Mouse (Mus musculus) NIH3T3 (cell line): ENCODE measurements around the gene Pcbp1.

Experiments used
- DNase-seq: peaks from one replicate; pipeline ENCODE4 v3.0.0-alpha.2; 2012; ENCODE audit warnings: low read depth

The Pcbp1 gene

DNA sequence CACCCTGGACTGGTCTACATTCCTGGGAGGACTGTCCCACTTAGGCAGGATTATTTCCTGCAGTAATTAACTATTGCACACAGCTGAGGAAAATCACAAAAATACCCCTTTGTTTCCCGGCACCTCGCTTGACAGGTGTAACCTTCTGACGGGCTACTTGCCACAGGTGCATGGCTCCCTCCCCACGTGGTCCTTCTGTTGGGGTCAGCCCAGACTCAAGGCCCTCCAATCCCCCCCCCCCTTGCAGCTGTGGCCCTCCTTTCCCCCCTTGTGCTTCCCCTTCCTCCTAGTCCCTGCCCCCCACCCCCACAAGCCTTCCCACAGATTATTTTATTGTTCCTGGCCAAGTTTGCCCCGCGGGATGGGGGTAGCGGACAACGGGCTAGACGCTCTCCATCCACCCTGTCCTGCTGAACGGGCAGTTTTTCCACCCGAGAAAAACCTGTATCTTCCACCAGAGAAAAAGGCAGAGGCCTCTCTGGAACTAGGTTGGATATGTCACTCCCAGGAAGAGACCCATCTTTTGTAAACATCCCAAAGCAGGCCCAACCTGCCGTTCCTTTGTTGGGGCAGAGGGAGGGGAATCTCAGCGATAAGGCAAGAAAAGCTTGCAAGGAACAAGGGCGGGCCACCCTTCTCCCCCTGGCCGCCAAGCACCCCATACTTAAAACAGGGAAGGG lies 2.2 kb downstream of the Pcbp1 start:
- peak; percentile 57 for DNase-seq

- peak; percentile 48 for DNase-seq
Observed at GRCm38 (mm10) chr6:86523242-86523754, 2.8 kb downstream of the Pcbp1 start.

- no peak for DNase-seq
Observed at GRCm38 (mm10) chr6:86522001-86522911, 3.9 kb downstream of the Pcbp1 start.

DNA sequence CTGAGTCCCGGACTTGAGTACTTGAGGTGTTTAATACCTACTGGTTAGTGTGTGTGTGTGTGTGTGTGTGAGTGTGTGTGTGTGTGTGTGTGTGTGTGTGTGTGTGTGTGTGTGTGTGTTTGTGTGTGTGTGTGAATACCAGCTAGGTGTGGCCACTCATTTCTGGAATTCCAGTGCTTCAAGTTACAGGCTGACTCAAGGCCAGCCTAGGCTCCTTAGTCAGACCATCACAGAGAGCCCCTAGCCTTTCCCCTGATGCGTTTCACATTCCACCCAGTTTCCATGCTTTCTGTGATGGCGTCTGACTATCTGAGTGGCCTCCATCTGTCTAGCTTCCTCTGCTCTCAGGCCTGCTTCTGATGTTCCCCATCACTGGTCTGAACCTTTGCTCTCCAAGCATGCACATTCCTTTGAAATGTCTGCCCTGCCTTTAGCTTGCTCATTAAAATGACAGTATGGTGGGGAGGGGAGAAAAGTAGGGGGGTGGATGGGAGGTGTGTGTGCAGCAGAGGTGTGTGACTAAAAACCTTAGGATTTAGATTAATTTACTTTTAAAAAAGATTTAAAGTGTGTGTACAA lies 6.3 kb downstream of the Pcbp1 start:
- DNase-seq = peak; percentile 51

- DNase-seq = no peak
Observed at GRCm38 (mm10) chr6:86516021-86516420, 10.1 kb downstream of the Pcbp1 start.

- DNase-seq = peak; percentile 82
Observed at GRCm38 (mm10) chr6:86513296-86513695, 12.8 kb downstream of the Pcbp1 start.

DNA sequence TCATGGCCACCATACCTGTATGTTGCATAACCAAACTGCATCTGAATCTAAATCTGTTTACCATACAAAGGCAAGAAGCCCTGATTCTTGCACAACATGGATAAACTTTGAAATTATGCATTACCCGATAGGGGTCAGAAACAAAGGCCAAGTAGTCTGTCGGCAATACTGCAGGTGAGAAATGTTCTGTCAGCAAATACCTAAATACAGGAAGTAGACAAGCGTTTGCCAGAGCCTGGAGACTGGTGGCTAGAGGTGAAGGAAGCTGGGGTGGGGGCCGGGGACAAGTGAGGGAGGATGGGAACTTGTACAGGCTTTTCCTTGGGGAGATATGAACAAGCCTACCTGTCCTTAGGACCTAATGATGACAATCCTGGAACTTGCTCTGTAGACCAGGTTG lies 15.1 kb downstream of the Pcbp1 start:
- no peak for DNase-seq

- no peak for DNase-seq
Observed at GRCm38 (mm10) chr6:86509866-86510200, 16.3 kb downstream of the Pcbp1 start.

DNA sequence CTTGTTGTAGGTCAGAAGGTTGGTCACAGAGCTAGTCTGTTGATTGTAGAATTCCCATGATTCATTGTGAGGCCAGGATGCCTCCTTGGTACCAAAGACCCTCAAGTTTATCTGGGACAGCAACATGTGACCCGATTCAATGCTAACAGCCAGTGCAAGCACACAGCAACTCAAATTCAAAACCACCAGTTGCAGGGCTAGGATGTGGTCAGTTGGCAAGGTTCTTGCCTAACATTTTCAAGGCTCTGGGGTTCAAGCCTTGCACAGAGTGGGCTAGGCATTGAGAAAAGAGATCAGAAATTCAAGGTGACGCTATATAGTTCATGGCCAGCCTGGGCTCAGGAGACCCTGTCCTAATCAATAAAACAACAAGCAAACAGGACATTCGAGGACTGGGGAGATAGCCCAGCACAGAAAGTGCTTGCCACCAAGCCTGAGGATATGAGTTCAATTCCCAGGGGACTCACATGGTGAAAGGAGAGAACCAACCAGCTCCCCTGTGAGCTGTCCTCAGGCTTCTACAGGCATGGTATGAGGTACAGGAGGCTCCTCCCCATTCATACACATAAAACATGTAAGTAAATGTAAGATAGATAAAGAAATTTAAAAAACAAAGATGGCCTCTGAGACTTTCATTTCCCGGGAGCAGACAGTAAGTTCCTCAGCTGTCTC lies 16.8 kb downstream of the Pcbp1 start:
- no peak for DNase-seq

DNA sequence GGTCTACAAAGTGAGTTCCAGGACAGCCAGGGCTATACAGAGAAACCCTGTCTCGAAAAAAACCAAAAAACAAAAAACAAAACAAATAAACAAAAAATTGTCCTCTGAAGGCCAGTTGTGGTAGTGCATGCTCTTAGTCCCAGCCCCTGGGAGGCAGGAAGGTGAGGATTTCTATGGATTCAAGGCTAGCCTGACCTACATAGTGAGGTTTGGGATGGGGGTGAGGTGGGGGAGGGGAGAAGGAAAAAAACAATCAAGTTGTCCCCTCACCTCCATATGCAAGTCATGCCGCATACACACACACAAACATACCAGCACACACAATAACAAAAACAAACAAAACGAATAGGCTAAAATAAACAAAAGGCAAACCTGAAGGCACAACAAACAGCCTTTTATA lies 17.4 kb downstream of the Pcbp1 start:
- DNase-seq = no peak

DNA sequence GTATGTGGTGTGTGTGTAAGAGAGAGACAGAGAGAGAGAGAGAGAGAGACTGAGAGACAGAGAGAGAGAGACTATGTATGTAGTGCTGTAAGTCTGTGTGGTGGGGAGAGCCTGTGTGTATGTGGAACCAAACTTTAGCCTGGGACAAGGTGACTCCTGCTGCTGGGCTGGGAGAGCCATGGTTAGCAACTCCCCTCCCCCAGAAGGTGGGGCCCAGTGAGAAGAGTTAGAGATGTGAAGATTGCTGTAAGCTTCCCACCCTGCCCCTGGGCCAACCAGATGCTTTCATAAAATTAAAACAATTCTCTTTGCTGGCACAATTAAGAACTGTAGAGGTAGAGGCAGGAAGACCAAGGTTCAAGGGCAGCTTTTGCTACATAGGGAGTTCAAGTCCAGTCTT lies 19.0 kb downstream of the Pcbp1 start:
- DNase-seq = no peak

- no peak for DNase-seq
Observed at GRCm38 (mm10) chr6:86506309-86506708, 19.8 kb downstream of the Pcbp1 start.

DNA sequence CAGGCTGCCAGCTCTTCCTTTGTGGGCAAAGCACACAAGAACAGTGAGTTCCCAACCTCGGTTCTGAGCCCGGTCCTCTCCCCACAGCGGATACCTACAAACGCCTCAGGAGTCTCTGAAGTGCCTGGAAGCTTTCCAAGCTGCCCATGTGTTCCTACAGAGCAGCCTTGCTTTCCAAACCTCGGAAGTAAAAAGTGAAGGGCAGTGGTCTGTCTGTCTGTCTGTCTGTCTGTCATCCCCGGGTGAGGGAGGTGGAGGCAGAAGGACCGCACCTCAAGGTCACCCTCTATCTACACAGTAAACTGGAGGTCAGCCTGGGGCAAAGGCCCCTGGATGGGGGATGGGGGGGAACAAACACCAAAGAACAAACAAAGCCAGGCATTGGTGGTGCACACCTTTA lies 20.4 kb downstream of the Pcbp1 start:
- DNase-seq = no peak

- DNase-seq = no peak
Observed at GRCm38 (mm10) chr6:86503513-86503912, 22.6 kb downstream of the Pcbp1 start.

- DNase-seq = no peak
Observed at GRCm38 (mm10) chr6:86499571-86500109, 26.5 kb downstream of the Pcbp1 start.

DNA sequence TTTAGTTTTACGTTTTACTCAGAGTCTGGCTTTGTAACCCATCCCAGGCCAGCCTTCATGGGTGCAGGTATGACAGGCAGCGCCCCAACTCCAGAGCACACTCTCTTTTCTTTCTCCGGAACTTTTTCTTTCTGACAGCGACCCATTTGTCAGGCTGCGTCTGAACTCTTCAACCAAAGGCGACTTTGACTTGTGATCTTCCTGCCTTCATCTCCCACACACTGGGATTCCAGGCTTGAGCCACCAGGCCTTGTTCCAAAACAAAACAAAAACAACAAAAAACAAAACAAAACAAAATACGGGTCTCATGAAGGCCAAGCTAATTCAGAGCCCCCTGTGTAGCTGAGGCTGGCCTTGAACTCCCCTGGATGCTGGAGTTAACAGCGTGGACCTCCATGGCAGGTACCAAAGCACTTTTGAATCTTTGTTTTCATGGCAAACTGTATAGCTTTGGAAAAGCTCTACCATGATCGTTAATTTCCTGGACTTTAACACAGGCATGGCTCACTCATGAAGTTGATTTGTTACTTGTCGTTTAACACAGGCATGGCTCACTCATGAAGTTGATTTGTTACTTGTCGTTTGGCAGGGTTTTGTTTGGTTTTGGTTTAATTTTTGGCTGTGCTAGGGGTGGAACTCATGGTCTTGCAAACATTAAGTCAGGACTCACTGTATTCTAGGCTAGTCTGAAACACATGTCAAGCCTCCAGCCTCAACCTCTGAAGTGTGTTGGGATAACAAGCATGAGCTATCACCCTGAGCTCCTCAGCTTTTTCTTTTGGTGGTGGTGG lies 28.0 kb downstream of the Pcbp1 start:
- DNase-seq = no peak

DNA sequence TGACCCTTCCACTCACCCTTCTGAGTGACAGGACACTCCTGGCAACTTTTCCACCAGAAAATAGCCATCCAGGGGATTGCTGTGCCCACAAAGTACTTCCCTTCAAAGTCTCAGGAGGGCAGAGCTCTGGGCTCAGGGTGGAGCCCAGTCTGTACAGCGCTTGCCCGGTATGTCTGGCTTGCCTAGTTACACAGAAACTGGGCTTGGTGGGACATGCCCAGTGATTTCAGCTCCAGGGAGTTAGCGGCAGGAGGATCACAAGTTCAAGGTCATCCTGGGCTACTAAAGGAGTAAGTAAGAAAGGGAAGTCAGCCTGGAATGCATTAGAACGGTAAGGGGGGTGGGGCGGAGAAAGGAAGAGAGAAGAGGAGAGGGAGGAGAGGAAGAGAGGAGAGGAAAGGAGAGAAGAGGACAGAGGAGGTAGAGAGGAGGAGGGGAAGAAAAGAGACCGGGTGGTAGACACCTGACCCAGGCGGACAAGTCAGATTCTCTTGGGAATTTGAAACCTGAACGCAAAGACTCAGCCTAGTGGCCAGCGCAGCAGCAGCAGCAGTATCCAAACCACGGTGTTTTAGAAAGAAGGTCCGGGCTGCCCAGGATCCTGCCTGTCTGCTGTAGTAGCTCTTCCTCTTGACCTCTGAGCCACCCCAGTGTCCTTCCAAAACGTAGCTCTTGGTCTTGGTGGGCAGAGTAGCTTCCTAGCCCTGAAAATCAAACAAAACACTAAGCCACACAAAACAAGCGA lies 28.9 kb downstream of the Pcbp1 start:
- DNase-seq = peak; percentile 42

GRCm38 (mm10) chr6:86496585-86496984 lies 29.5 kb downstream of the Pcbp1 start:
- DNase-seq = no peak

DNA sequence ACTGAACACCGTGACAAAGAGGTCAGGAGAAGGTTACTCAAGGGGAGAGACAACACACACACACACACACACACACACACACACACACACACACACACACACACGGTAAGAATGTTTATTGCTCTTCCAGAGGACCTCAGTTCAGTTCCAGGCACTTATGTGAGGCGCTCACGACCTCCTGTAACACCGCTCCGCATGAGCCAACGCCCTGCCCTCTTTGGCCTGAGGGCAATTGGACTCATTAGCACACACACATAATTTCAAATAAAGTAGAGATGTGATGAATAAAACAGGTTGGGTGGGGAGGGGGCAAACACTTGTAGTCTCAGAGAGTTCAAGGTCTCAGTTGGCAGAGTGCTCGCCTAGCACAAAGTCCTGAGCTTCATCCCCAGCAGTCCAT lies 30.0 kb downstream of the Pcbp1 start:
- DNase-seq = no peak

- no peak for DNase-seq
Observed at GRCm38 (mm10) chr6:86495661-86496060, 30.5 kb downstream of the Pcbp1 start.

GRCm38 (mm10) chr6:86494767-86495166 lies 31.4 kb downstream of the Pcbp1 start:
- no peak for DNase-seq
